Mouse (Mus musculus): ENCODE data around the gene Irgq. TPM values are rescaled to one million over a fixed set of nuclear protein-coding genes. Genes with fewer than 3 reads are reported as not detected.
"Not testable (repeated sequence)": the region's sequence is repeated elsewhere in the genome, so short reads cannot be mapped to it uniquely, and the experiment has no call there.

Gene Irgq
- polyA plus RNA-seq, 1 experiment from 2014 or later: 31.8 TPM

- 58% methylated on average over 21 of the region's 21 CpGs for WGBS
- peaks cover 22% of the 10 kb centered on the region for H3K36me3 ChIP-seq (replicated peaks)
- ATAC-seq (replicated peaks): no peak
- H3K4me3 ChIP-seq: no peak overlapping the region
- no peak overlapping the region for H3K27ac ChIP-seq
- H3K9me3 ChIP-seq: no peaks in the 10 kb centered on the region
- no peak overlapping the region for H3K4me2 ChIP-seq
- H3K9ac ChIP-seq: no peak overlapping the region
- peaks cover 32% of the 10 kb centered on the region for H3K4me1 ChIP-seq
- no peaks in the 10 kb centered on the region for H3K27me3 ChIP-seq (replicated peaks)
Observed at GRCm38 (mm10) chr7:24501492-24501891, 29.0 kb upstream of the Irgq start.

DNA sequence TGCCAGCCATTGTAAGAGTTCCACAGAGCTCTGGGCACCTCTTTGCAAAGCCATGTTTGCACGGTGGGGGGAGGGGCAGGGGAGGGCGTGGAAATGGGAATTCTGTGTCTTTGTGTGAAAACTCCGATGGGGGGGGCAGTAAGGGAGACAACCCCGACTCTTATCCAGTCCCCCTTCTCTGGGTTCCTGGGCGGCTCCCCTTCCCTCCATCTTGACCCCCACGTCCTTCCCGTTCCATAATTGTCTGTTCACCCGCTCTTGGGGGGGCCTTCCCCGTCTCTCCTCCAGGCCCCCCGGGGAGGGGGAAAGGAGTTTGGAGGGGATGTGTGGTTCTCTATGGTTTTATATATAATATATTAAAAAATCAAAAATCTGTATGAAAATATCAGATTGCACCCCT, 26.5 kb upstream of the Irgq start:
- Histone ChIP-seq H3K9ac (no peak overlapping the region), H3K27ac (no peak overlapping the region)

DNA sequence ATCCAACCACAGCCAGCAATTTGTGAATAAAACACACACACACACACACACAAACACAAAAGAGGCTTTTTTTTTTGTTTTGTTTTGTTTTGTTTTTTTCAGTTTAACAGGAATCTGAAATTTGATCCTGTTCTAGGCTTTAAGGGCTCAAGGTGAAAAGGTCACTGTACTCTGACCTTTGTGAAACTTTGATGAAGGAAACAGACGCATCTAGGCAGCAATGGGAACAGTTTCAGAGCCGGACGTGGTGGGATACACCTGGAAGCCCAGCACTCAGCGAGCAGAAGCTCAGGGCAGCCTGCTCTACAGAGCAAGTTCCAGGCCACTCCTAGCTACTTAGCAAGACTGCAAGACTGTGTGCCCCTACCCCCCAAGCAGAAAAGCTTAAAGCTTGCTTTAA, 25.6 kb upstream of the Irgq start:
- no peak overlapping the region for H3K4me3 ChIP-seq
- peaks cover 45% of the 10 kb centered on the region for H3K4me1 ChIP-seq
- H3K27me3 ChIP-seq (replicated peaks): no peaks in the 10 kb centered on the region
- H3K9me3 ChIP-seq: no peaks in the 10 kb centered on the region
- WGBS: 26% methylated on average over 4 of the region's 4 CpGs
- peaks cover 22% of the 10 kb centered on the region for H3K36me3 ChIP-seq (replicated peaks)
- H3K27ac ChIP-seq: peak overlapping the region; percentile 97
- no peak for ATAC-seq (replicated peaks)
- H3K4me2 ChIP-seq: no peak overlapping the region
- H3K9ac ChIP-seq: no peak overlapping the region

More for the DNA sequence above, 26.5 kb upstream of the Irgq start:
- 14% methylated on average over 10 of the region's 10 CpGs for WGBS
- Histone ChIP-seq H3K4me1 (peaks cover 40% of the 10 kb centered on the region), H3K9me3 (no peaks in the 10 kb centered on the region), H3K36me3 (replicated peaks) (peaks cover 22% of the 10 kb centered on the region), H3K4me3 (no peak overlapping the region), H3K27me3 (replicated peaks) (no peaks in the 10 kb centered on the region), H3K4me2 (no peak overlapping the region)
- ATAC-seq (replicated peaks): no peak

DNA sequence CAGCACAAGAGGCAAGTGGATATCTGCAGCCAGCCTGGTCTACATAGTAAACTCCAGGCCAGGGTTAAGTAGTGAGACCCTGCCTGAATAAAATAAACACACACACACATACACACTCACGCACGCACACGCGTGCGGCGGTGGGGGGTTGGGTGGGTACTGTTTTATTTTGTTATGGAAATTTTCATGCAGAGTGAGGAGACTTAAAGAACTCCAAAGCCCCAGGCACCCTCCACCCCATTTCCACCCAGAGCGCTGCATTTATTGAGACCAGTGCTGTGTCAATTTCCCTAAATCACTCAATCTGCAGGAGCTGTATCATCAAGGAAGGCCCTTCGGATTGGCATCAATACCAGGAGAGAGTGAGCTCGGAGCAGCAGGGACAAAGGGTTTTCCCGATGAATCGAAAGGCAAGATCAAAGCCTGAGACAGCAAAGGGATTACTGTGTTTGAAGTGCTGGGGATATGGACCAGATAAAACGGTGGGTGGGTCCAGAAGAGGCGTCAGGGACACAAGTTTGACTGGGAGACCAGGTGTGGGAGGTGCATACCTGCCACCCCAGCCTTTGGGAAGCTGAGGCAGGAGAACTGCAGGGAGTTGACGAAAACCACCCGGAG, 24.9 kb upstream of the Irgq start:
- 5% methylated on average over 15 of the region's 15 CpGs for WGBS
- no peak for ATAC-seq (replicated peaks)
- no peak overlapping the region for H3K9ac ChIP-seq

DNA sequence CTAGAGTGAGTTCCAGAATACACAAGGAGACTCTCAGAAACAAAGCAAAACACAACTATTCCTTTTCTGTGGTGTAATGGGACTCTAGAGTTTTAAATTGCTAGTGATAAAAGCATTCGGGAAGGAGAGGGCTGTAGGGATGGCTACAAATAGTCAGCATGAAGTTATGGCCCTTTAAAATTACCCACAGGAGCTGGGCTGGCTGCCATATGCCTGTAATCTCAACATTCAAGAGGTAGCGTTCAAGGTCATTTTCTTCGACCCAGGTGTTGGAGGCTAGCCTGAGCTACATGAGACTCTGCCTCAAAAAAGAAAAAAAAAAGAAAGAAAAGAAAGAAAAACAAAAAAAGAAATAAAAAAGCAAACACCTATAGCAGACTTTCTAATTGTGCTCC, 24.4 kb upstream of the Irgq start:
- Histone ChIP-seq H3K4me1 (peaks cover 53% of the 10 kb centered on the region), H3K9me3 (no peaks in the 10 kb centered on the region), H3K9ac (no peak overlapping the region), H3K36me3 (replicated peaks) (peaks cover 13% of the 10 kb centered on the region), H3K27ac (peak overlapping the region; percentile 97), H3K4me3 (peak overlapping the region; percentile 70), H3K27me3 (replicated peaks) (no peaks in the 10 kb centered on the region), H3K4me2 (peak overlapping the region; percentile 57)
- WGBS: 6% methylated on average over 3 of the region's 3 CpGs
- no peak for ATAC-seq (replicated peaks)

More for the DNA sequence above, 24.9 kb upstream of the Irgq start:
- Histone ChIP-seq H3K9me3 (no peaks in the 10 kb centered on the region), H3K4me3 (no peak overlapping the region), H3K4me1 (peaks cover 52% of the 10 kb centered on the region), H3K4me2 (peak overlapping the region; percentile 57), H3K27me3 (replicated peaks) (no peaks in the 10 kb centered on the region), H3K36me3 (replicated peaks) (peaks cover 18% of the 10 kb centered on the region), H3K27ac (peak overlapping the region; percentile 97)

DNA sequence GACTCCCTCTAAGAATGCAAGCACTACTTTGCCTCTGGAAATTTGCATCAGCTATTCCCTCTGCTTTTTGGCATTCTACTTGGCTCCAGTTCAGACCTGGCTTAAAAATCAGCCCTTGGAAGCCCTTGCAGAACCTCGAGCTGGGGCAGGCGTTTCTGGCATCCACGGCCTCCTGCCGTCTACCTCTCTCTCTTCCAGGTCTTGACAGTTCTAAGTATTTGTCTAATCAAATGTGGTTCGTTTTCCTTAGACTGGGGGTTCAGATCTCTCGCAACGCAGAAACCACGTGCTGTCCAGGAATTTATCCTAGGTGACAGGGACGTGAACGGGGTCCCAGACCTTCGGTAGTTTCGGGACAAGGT, 24.0 kb upstream of the Irgq start:
- peaks cover 53% of the 10 kb centered on the region for H3K4me1 ChIP-seq
- WGBS: under 1% methylated on average over 12 of the region's 12 CpGs
- ATAC-seq (replicated peaks): no peak; the same call in 1 of the 2 replicates

GRCm38 (mm10) chr7:24506838-24507725, 23.4 kb upstream of the Irgq start, which contains the start of gene Zfp428:
Gene Zfp428, plus strand, starts transcription at chr7:24507006.
- H3K9me3 ChIP-seq: no peaks in the 10 kb centered on the region
- H3K27ac ChIP-seq: peak within 1 kb of the TSS; percentile 97
- peak within 1 kb of the TSS; percentile 62 for H3K9ac ChIP-seq
- peak; percentile 92 for ATAC-seq (replicated peaks)
- peaks cover 12% of the 10 kb centered on the region for H3K36me3 ChIP-seq (replicated peaks)
- peak within 1 kb of the TSS; percentile 57 for H3K4me2 ChIP-seq
- H3K4me1 ChIP-seq: peaks cover 53% of the 10 kb centered on the region
- H3K27me3 ChIP-seq (replicated peaks): no peaks in the 10 kb centered on the region
- H3K4me3 ChIP-seq: peak within 1 kb of the TSS; percentile 70
- WGBS: under 1% methylated on average over 82 of the region's 84 CpGs

More for the DNA sequence above, 24.0 kb upstream of the Irgq start:
- H3K4me3 ChIP-seq: peak overlapping the region; percentile 70
- no peaks in the 10 kb centered on the region for H3K27me3 ChIP-seq (replicated peaks)
- peak overlapping the region; percentile 97 for H3K27ac ChIP-seq
- peaks cover 13% of the 10 kb centered on the region for H3K36me3 ChIP-seq (replicated peaks)
- H3K4me2 ChIP-seq: peak overlapping the region; percentile 57
- no peaks in the 10 kb centered on the region for H3K9me3 ChIP-seq
- H3K9ac ChIP-seq: peak overlapping the region; percentile 62

- peak; percentile 48 for ATAC-seq (replicated peaks)
- peak overlapping the region; percentile 97 for H3K27ac ChIP-seq
- WGBS: 3% methylated on average over 20 of the region's 20 CpGs
Observed at GRCm38 (mm10) chr7:24507726-24508114, 22.8 kb upstream of the Irgq start.

DNA sequence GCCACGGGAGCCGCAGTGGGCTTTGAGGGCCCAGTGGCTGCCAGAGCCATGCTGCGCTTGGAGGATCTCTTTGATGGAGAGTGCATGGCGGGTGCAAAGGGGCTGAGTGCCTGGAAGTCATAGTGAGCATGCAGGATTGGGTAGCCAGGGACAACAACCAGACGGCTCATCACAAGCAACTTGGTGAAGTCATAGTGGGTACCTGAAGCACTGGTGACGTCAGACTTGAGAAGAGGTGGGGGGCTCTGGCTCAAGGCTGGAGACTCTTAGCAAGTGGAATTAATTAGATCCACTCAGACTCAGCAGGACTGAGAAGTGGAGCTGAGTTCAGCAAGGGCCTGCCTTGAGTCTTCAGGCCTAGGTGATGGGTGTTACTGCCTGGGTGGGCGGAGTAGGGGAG, 18.1 kb upstream of the Irgq start, which contains the start of gene AC161166.1:
Gene AC161166.1 (minus strand): TSS at position 101 of the 400 bp plus-strand sequence.
- WGBS: 91% methylated on average over 7 of the region's 7 CpGs
- no peak for ATAC-seq (replicated peaks)
- H3K4me1 ChIP-seq: peaks cover 27% of the 10 kb centered on the region
- no peak within 1 kb of the TSS for H3K27ac ChIP-seq
- no peak within 1 kb of the TSS for H3K4me2 ChIP-seq
- no peaks in the 10 kb centered on the region for H3K27me3 ChIP-seq (replicated peaks)
- H3K9ac ChIP-seq: no peak within 1 kb of the TSS
- no peaks in the 10 kb centered on the region for H3K9me3 ChIP-seq
- peaks cover 21% of the 10 kb centered on the region for H3K36me3 ChIP-seq (replicated peaks)
- H3K4me3 ChIP-seq: no peak within 1 kb of the TSS

More at GRCm38 (mm10) chr7:24507726-24508114, 22.8 kb upstream of the Irgq start:
- Histone ChIP-seq H3K4me1 (peaks cover 56% of the 10 kb centered on the region), H3K4me2 (peak overlapping the region; percentile 57), H3K9ac (peak overlapping the region; percentile 62), H3K4me3 (peak overlapping the region; percentile 70), H3K9me3 (no peaks in the 10 kb centered on the region), H3K36me3 (replicated peaks) (peaks cover 6% of the 10 kb centered on the region), H3K27me3 (replicated peaks) (no peaks in the 10 kb centered on the region)

GRCm38 (mm10) chr7:24516319-24516718, 14.2 kb upstream of the Irgq start:
- not testable (repeated sequence) for H3K4me2 ChIP-seq; H3K9me3 ChIP-seq; H3K27ac ChIP-seq; ATAC-seq (replicated peaks); H3K9ac ChIP-seq; H3K27me3 ChIP-seq (replicated peaks); H3K4me3 ChIP-seq; H3K4me1 ChIP-seq
- H3K36me3 ChIP-seq (replicated peaks): peaks cover 18% of the 10 kb centered on the region
- WGBS: 66% methylated on average over 8 of the region's 8 CpGs

DNA sequence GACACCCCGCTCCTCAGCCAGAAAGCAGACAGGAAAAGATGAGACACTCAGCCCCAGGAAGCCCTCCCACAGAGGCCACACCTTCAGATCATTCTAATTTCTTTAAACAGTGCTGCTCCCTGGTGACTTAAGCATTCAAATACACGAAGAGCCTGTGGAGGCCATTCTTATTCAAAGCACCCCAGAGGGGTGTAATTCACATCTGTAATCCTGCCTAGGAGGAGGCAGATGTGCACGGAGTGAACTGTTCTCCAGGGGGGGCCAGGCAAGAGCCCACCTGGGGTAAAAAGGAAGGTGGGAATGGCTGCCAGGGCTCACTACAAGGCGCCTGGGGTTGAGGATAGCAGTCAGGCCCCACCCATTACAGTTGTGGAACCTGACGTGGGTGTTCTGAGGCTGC, 13.4 kb upstream of the Irgq start:
- no peaks in the 10 kb centered on the region for H3K27me3 ChIP-seq (replicated peaks)
- peaks cover 15% of the 10 kb centered on the region for H3K36me3 ChIP-seq (replicated peaks)
- no peak overlapping the region for H3K9ac ChIP-seq
- WGBS: 26% methylated on average over 5 of the region's 5 CpGs
- peaks cover 4% of the 10 kb centered on the region; the same call in 1 of the 2 replicates for H3K4me1 ChIP-seq
- no peak overlapping the region for H3K4me3 ChIP-seq
- no peak overlapping the region for H3K4me2 ChIP-seq
- H3K27ac ChIP-seq: 0 out of 2 replicates have a peak overlapping the region, but pooled peaks have one; percentile 43
- ATAC-seq (replicated peaks): no peak
- no peaks in the 10 kb centered on the region for H3K9me3 ChIP-seq

DNA sequence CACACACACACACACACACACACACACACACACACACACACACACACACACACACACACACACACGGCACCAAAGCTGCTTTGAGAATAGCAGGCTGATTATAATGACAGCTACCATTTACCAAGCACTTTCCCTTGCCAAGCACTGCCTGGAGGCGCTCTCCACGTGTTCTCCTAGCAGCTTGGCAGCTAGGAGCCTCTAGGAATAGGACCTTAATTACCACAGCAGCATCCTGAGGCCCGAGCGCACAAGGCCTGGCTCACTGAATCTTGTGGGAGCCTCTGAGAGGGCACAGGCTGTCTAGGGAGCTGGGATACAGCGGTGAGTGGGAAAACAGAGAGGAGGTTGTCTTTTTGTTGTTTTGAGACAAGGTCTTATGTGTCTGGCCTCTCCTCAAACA, 12.8 kb upstream of the Irgq start:
- no peaks in the 10 kb centered on the region for H3K27me3 ChIP-seq (replicated peaks)
- H3K4me1 ChIP-seq: peaks cover 1% of the 10 kb centered on the region; the same call in 1 of the 2 replicates
- peaks cover 15% of the 10 kb centered on the region for H3K36me3 ChIP-seq (replicated peaks)
- no peak for ATAC-seq (replicated peaks)
- H3K4me3 ChIP-seq: no peak overlapping the region
- no peak overlapping the region for H3K4me2 ChIP-seq
- H3K9ac ChIP-seq: no peak overlapping the region
- no peaks in the 10 kb centered on the region for H3K9me3 ChIP-seq
- 44% methylated on average over 6 of the region's 6 CpGs for WGBS
- peak overlapping the region; percentile 42; the same call in 1 of the 2 replicates for H3K27ac ChIP-seq
